13 mouse cellular contexts compared by ENCODE assay signal in genomic region chr5:122057622-122058021, GRCm38 (mm10). TPM values are rescaled to one million over a fixed set of nuclear protein-coding genes. Genes with fewer than 3 reads are reported as not detected.
DNase-seq lines count a peak whose midpoint lies in the region; ATAC-seq and TF ChIP-seq lines count a peak whose summit lies in the region.
"Had no signal": no experiment of that assay in that cellular context is flagged by ENCODE, and none has a peak within 500 bp of the region (broad histone marks: within the 10 kb centered on the region; RNA-seq: fewer than 3 reads in every experiment).

No protein-coding gene starts in this region.

- ATAC-seq in heart, postnatal 0 days (ENCODE audit: insufficient read depth, low read depth): no peak
- no peak for ATAC-seq in heart, embryonic 12.5 days (ENCODE audit: insufficient number of reproducible peaks, low FRiP score)
- no peak for ATAC-seq in lung, postnatal 0 days
- ATAC-seq in erythroid progenitor cell, adult 5-6 weeks (replicated peaks; ENCODE audit: low FRiP score, poor library complexity, severe bottlenecking): 0 out of 2 replicates have a peak, but pooled peaks have one; percentile 23
- ATAC-seq: forebrain, embryonic 16.5 days; intestine, embryonic 16.5 days had no signal

- no peaks in the 10 kb centered on the region for H3K36me3 ChIP-seq in heart, postnatal 0 days (replicated peaks; ENCODE audit: control insufficient read depth, insufficient read depth, low read length)
- peaks cover 3% of the 10 kb centered on the region for H3K36me3 ChIP-seq in heart, embryonic 12.5 days
- no peaks in the 10 kb centered on the region for H3K36me3 ChIP-seq in lung, postnatal 0 days (ENCODE audit: insufficient read depth, low read length)
- no peaks in the 10 kb centered on the region for H3K36me3 ChIP-seq in ES-Bruce4 (ENCODE audit: control insufficient read depth, insufficient read depth, low read length, poor library complexity, severe bottlenecking)
- H3K36me3 ChIP-seq: heart, embryonic 15.5 days; stomach, embryonic 15.5 days had no signal

- H3K9me3 ChIP-seq in heart, postnatal 0 days (replicated peaks; ENCODE audit: control insufficient read depth, low read length): no peaks in the 10 kb centered on the region
- H3K9me3 ChIP-seq in heart, embryonic 12.5 days (replicated peaks): peaks cover 10% of the 10 kb centered on the region
- H3K9me3 ChIP-seq in lung, postnatal 0 days (ENCODE audit: low read length): peaks cover 3% of the 10 kb centered on the region; the same call in 1 of the 2 replicates
- no peaks in the 10 kb centered on the region for H3K9me3 ChIP-seq in ES-Bruce4 (replicated peaks; ENCODE audit: control insufficient read depth, insufficient read depth, low read length, poor library complexity, severe bottlenecking)
- H3K9me3 ChIP-seq: heart, embryonic 15.5 days; stomach, embryonic 15.5 days had no signal

- 62% methylated on average over 6 of the region's 6 CpGs for WGBS in heart, postnatal 0 days
- 66% methylated on average over 6 of the region's 6 CpGs for WGBS in heart, embryonic 12.5 days
- WGBS in lung, postnatal 0 days: 63% methylated on average over 6 of the region's 6 CpGs

- no peak for DNase-seq in heart, postnatal 0 days (ENCODE audit: low spot score)
- no peak for DNase-seq in lung, postnatal 0 days (ENCODE audit: low spot score)
- no peak for DNase-seq in lung, postnatal 14 days
- DNase-seq in right cerebral cortex, postnatal 14 days: no peak
- DNase-seq in frontal cortex, postnatal 25 days (ENCODE audit: low spot score in 2 of 2): no peak
- DNase-seq: lung, adult 18-20 months had no signal

- TF ChIP-seq POLR2A in ES-Bruce4 (IDR thresholded peaks at IDR 0.05; ENCODE audit: insufficient read depth, low read length): no peak

- TF ChIP-seq EP300 in heart, postnatal 0 days (IDR thresholded peaks at IDR 0.05; ENCODE audit: low read depth): no peak
- no peak for TF ChIP-seq EP300 in lung, postnatal 0 days (IDR thresholded peaks at IDR 0.05)
- no peak for TF ChIP-seq EP300 in ES-Bruce4 (IDR thresholded peaks at IDR 0.05; ENCODE audit: insufficient read depth, low read depth, low read length)

- H3K27ac ChIP-seq in heart, postnatal 0 days (ENCODE audit: low read depth): no peak overlapping the region
- H3K27ac ChIP-seq in heart, embryonic 12.5 days (ENCODE audit: poor library complexity, severe bottlenecking): no peak overlapping the region
- no peak overlapping the region for H3K27ac ChIP-seq in lung, postnatal 0 days (ENCODE audit: low read length)
- no peak overlapping the region for H3K27ac ChIP-seq in ES-Bruce4 (ENCODE audit: insufficient read depth, low read length)
- H3K27ac ChIP-seq: heart, embryonic 15.5 days; stomach, embryonic 15.5 days had no signal

- H3K27me3 ChIP-seq in heart, postnatal 0 days (ENCODE audit: control insufficient read depth, insufficient read depth, low read length): 0 out of 2 replicates have a peak, but pooled peaks cover 4% of the 10 kb centered on the region
- H3K27me3 ChIP-seq in heart, embryonic 12.5 days (replicated peaks): peaks cover 17% of the 10 kb centered on the region
- H3K27me3 ChIP-seq in lung, postnatal 0 days (replicated peaks; ENCODE audit: insufficient read depth, low read length): peaks cover 12% of the 10 kb centered on the region; the same call in 1 of the 2 replicates
- H3K27me3 ChIP-seq in ES-Bruce4 (ENCODE audit: control insufficient read depth, insufficient read depth, low read length, poor library complexity, severe bottlenecking): no peaks in the 10 kb centered on the region

- no peak overlapping the region for H3K4me2 ChIP-seq in heart, postnatal 0 days (ENCODE audit: low read depth, low read length)
- no peak overlapping the region for H3K4me2 ChIP-seq in heart, embryonic 12.5 days
- H3K4me2 ChIP-seq in lung, postnatal 0 days (replicated peaks; ENCODE audit: low read depth, low read length): no peak overlapping the region
- H3K4me2 ChIP-seq: heart, embryonic 15.5 days; stomach, embryonic 15.5 days had no signal

- H3K4me1 ChIP-seq in heart, postnatal 0 days (ENCODE audit: control insufficient read depth, insufficient read depth): 0 out of 2 replicates have a peak, but pooled peaks cover 5% of the 10 kb centered on the region
- H3K4me1 ChIP-seq in heart, embryonic 12.5 days (replicated peaks): peaks cover 40% of the 10 kb centered on the region
- H3K4me1 ChIP-seq in lung, postnatal 0 days (ENCODE audit: insufficient read depth, low read depth, low read length): no peaks in the 10 kb centered on the region
- H3K4me1 ChIP-seq in ES-Bruce4 (ENCODE audit: control insufficient read depth, insufficient read depth, low read length): peaks cover 2% of the 10 kb centered on the region

- TF ChIP-seq CTCF in heart, postnatal 0 days (IDR thresholded peaks at IDR 0.05; ENCODE audit: low read depth): peak; percentile 38; the same call in 1 of the 2 replicates
- peak; percentile 63 for TF ChIP-seq CTCF in lung, postnatal 0 days (IDR thresholded peaks at IDR 0.05)
- peak; percentile 43 for TF ChIP-seq CTCF in ES-Bruce4 (IDR thresholded peaks at IDR 0.05; ENCODE audit: low read depth, low read length)

- no peak overlapping the region for H3K4me3 ChIP-seq in heart, postnatal 0 days (ENCODE audit: low read depth, low read length)
- no peak overlapping the region for H3K4me3 ChIP-seq in heart, embryonic 12.5 days
- no peak overlapping the region for H3K4me3 ChIP-seq in lung, postnatal 0 days (ENCODE audit: low read depth, low read length)
- H3K4me3 ChIP-seq in ES-Bruce4 (ENCODE audit: low read depth, low read length): no peak overlapping the region
- H3K4me3 ChIP-seq: heart, embryonic 15.5 days; stomach, embryonic 15.5 days had no signal

- no peak overlapping the region for H3K9ac ChIP-seq in heart, postnatal 0 days (replicated peaks; ENCODE audit: low read depth, low read length)
- H3K9ac ChIP-seq in heart, embryonic 12.5 days: no peak overlapping the region
- H3K9ac ChIP-seq in lung, postnatal 0 days (replicated peaks; ENCODE audit: low read depth): no peak overlapping the region
- H3K9ac ChIP-seq in ES-Bruce4 (ENCODE audit: low read depth, poor library complexity, severe bottlenecking): no peak overlapping the region
- H3K9ac ChIP-seq: heart, embryonic 15.5 days; stomach, embryonic 15.5 days had no signal

RNA-seq across cellular contexts. Expression of gene Cux2, which starts 7.7 kb away (rescaled TPM):
- 3.3 and 9.5 TPM in 2 replicates for total RNA-seq in heart, postnatal 0 days (2014; rRNA removed; ENCODE audit: low replicate concordance)
- 1.3 and 1.4 TPM in 2 replicates for polyA plus RNA-seq in heart, postnatal 0 days (2015; fragmentation: Nextera tagmentation; extraction: Ambion mirVana)
- polyA plus RNA-seq in heart, embryonic 12.5 days (2016; fragmentation: Nextera tagmentation; extraction: Ambion mirVana): 7.6 and 10.1 TPM in 2 replicates
- 0.47 and 0.75 TPM in 2 replicates for polyA plus RNA-seq in lung, postnatal 0 days (2015; fragmentation: Nextera tagmentation; extraction: Ambion mirVana)
- polyA plus RNA-seq in ES-Bruce4 (2011; ENCODE audit: insufficient read depth, insufficient read length, low read depth, missing spikeins): 2.9 and 3.6 TPM in 2 replicates
- not detected in 2 replicates for total RNA-seq in erythroid progenitor cell, adult 5-6 weeks (2015; ENCODE audit: low replicate concordance)
- total RNA-seq in erythroid progenitor cell, adult 5-6 weeks (2017; ENCODE audit: low replicate concordance): not detected in 2 replicates

RNA-seq across cellular contexts. Expression of gene Myl2, which starts 43.1 kb away (rescaled TPM):
- 7,568 and 8,637 TPM in 2 replicates for total RNA-seq in heart, postnatal 0 days (2014; rRNA removed; ENCODE audit: low replicate concordance)
- polyA plus RNA-seq in heart, postnatal 0 days (2015; fragmentation: Nextera tagmentation; extraction: Ambion mirVana): 15,488 and 15,525 TPM in 2 replicates
- polyA plus RNA-seq in heart, embryonic 12.5 days (2016; fragmentation: Nextera tagmentation; extraction: Ambion mirVana): 7,161 and 7,647 TPM in 2 replicates
- polyA plus RNA-seq in lung, postnatal 0 days (2015; fragmentation: Nextera tagmentation; extraction: Ambion mirVana): 2.8 and 3.5 TPM in 2 replicates
- not detected in 2 replicates for polyA plus RNA-seq in ES-Bruce4 (2011; ENCODE audit: insufficient read depth, insufficient read length, low read depth, missing spikeins)
- total RNA-seq in erythroid progenitor cell, adult 5-6 weeks (2015; ENCODE audit: low replicate concordance): not detected in 2 replicates
- 8.2 TPM in 1 of 2 replicates, not detected in the other for total RNA-seq in erythroid progenitor cell, adult 5-6 weeks (2017; ENCODE audit: low replicate concordance)

Comparison
In these comparisons a context has a peak if more than half of its experiments do, and no peak if none do; other contexts are left out.
1. RNA of gene Myl2, which starts 43.1 kb away (polyA plus RNA-seq): 15,488 to 15,525 TPM in heart, postnatal 0 days and 7,161 to 7,647 TPM in heart, embryonic 12.5 days; 2.8 to 3.5 TPM in lung, postnatal 0 days and not detected in ES-Bruce4; every median in the first group is over 1,000 times any median in the second.
2. Peak in every context shown above with its lines, with median percentiles within 50 percentile points of each other: CTCF ChIP-seq.